Mouse (Mus musculus): ENCODE measurements at regions not wholly inside any gene's neighbourhood (a gene's known extent, or its start where the extent isn't known, plus 50 kb on each side); places are given as distances from the start of the nearest gene placed in this dataset.

DNA sequence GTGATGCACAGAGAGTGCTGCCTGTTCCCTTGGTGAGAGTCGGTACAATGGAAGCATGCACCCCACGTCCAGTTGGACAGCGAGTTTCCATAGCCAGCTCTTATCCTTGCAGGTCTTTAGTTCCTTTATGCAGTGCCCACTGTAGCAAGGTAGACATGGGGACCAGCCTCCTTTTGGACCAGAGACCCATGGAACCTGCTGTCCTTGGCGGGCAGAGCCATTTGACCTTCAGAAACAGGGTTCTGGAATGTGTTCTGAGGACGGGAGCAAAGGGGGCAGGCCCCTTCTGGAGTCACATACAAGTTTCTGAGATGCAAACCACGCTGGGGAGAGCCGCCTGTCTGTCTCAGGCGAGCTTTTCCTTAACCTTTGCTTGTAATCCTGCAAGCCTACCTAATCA lies 188.1 kb downstream of the Emx2 start:
- DNase-seq (ENCODE audit: low spot score in 2 of 2): no peak

DNA sequence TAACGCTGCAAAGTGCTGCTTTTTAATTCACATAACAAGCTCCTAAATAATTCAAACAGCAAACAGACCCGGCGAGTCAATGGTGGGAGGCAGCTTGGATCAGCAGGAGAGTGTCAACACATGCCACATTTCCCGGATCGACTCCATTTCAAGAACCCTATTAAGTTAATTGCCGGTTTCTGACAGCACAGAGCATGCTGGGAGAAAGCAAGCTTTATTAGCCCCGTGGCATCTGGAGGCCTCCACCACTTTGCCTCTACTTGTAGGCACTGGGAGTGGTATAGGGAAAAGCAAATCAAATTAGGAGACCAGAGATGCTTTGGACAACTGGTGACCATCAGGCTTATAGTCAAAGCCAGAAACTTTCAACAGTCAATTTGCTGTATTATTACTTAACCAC lies 188.5 kb downstream of the Emx2 start:
- DNase-seq (ENCODE audit: low spot score in 2 of 2): no peak

DNA sequence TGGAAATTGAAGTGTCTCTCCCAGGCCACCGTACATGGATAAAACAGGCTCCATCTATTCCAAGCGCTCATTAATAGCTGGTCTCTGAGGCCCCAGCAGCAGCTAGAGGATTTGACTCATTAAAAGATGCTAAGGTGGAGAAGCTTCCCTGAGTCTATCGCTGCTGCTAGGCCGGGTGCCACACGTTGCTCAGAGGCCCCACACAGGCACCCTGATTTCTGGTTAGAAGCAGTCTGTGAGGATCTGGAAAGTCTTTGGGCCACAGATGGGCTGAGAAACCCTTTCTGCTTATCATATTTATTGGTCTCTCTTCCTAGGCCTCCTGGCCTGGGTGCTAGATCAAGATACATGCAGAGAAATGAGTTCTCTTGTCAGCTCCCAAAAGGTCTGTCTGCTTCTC lies 191.2 kb downstream of the Emx2 start:
- no peak for DNase-seq (ENCODE audit: low spot score in 2 of 2)

DNA sequence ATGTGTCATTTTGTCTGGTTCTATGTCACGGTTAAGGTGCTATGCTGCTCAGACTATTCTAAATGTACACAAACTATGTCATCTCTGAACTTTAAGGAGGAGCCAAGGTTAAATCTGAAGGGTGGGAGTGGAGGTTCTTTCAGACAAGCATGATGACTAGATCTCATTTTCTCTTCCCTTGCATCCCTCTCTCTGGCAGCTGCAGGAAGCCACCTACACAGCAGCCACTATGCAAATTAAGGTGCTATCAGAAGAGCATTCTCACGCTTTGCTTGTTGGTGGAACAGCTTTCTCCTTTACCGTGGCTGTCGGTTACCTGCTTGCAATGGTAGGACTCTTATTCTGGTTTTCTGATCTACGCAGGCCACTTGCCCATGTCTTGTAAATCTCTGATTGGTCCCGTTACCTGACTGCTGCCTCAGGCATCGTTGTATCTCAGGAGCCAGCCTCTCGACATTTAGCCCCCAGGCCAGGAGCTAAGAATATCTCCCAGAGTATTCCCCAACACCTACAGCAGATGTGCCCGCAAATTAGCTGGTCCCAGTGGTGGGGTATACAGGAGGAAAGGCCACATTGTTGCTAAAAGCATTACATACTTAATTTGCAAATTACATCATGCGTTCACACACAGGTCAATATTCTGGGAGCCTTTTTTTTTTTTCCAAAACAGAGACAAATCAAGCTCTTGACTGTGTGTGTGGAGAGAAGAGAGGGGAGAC lies 192.6 kb downstream of the Emx2 start:
- peak; percentile 11 to 20 for DNase-seq (ENCODE audit: low spot score in 2 of 2)

DNA sequence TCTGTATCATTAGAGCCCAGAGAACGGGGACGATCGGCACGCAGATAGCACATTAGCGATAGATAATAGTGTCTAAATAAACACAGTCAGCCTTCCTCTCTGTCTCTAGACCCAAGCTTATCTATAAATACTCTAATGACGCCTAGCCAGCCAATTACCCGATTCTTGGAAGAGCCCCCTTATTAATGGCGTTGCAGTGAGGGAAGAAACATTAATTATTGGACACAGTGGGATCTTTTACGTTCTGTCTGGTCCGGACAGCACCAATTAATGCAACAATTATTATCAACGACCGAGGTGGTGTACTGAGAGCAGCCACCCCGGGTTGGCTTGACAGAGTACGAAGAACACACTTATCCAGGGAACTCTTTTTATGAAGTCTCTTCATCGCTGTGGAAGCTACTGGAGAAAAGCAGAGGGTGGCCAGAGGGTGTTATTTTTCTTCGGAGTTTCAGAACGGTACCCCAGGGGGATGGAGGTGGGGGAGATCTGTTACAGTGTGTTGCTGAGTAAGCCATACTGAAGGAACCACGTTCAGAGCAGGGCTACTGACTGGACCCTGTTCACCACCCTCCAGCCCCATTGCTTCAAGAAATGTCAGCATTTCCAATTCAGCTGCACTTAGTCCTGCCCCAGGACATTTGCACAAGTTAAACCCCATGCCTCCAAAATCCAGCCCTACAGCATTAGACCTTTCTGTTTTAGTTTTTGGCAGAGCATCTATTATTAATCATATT lies 195.6 kb downstream of the Emx2 start:
- DNase-seq (ENCODE audit: low spot score in 2 of 2): no peak

DNA sequence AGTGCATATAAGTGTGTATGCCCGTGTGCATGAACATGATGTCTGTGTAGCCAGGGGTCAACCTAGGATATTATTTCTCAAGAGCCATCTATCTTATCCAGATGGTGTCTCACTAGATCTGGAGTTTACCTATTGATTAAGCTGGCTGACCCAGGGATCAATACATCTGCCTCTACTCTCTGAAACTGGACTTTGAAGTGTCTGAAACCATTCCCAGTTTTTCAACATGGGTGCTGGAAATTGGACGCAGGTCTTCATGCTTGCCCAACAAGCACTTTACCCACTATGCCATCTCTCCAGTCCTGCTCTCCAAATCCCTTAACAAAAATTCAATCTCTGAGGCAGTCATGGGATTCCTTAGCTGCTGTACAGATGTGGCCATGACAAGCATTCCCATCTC lies 197.1 kb downstream of the Emx2 start:
- DNase-seq (ENCODE audit: low spot score in 2 of 2): no peak

DNA sequence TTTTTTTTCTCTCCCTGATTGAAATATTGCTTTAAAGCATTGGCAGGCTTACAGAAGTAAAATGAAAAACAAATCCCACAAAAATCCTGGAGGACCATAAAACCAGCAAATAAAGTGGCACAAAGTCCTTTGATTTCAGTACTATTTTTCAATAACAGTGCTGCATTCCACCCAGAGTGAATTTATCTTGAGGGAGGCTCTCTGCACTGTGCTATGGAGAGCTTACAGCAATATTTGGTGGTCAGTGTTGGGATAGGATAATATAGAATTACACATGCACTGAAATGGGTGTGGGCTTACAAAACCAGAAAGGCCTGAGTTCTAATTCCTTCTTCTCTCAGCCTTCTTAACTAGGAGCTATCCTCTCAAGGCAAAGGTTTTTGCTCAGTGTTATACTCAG lies 211.6 kb downstream of the Emx2 start:
- DNase-seq (ENCODE audit: low spot score in 2 of 2): no peak

DNA sequence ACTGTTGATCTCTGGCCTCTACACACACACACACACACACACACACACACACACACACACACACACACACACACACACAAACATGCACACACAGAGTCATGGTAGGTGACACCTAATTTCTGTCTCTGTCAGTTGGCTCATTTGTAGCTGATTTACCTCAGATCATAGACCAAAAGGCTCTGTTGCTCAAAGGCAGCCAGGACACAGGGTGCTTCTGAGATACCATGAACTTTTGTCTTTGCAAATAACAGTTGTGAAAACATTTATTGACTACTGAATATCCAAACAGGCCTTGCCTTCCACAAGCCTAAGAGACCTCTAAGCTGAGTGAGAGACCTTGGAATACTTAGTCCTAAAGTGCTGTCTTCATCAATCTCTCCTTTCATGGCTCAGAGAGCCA lies 215.4 kb downstream of the Emx2 start:
- no peak for DNase-seq (ENCODE audit: low spot score in 2 of 2)

DNA sequence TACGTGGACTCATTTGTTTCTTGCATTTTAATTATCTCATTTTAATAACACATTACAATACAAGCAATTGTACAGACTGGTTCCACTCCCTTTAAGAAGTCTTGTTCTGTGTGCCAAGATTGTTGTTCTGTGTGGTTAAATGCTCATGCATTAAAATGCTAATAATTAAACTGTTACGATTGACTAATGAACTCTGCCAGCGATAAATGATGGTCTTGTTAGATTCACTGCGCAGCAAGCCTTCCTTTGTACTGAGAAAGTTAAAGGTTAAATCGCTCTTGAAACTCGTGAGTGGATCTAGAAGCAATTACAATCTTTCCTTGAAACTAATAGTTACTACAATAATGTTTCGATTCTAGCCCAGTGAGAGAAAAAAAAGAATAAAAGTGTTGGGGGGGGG lies 221.0 kb downstream of the Emx2 start:
- no peak for DNase-seq (ENCODE audit: low spot score in 2 of 2)

DNA sequence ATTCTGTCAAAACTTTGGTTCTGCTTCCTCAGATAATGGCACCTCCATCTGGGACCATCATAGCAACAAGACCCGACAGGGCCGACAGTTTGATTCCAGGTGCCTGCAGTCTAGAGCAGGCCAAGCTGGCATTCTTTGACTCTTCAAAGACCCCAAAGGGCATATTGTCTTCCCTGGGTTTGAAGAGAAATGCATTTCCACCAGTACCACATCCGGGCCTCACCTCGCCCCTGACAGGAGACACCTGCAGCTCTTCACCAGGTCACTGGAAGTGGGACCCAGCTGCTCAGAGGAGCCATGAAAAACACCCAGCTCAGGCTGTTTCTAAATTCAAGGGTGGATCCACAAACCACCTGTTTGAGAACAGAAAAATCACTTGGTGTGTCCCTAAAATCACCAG lies 222.2 kb downstream of the Emx2 start:
- no peak for DNase-seq (ENCODE audit: low spot score in 2 of 2)

DNA sequence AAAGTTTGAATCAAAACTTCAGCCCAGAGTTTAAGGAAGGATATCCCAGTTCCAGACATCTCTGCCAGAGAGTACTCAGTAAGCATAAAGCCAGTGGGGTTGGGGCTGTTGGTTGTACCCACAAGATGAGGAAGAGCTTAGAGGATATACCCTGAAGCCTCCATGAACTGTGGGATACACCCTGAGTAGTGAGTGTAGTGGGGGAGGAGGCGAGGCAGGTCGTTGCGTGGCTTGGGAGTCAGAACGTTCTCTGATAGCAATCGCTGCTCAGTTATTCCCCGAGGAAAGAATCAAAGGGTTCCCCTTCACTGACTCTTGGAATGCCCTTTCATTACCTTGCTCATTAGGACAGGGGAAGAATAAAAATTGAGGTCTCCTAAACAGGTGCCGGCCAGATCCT lies 226.1 kb downstream of the Emx2 start:
- DNase-seq (ENCODE audit: low spot score in 2 of 2): no peak

DNA sequence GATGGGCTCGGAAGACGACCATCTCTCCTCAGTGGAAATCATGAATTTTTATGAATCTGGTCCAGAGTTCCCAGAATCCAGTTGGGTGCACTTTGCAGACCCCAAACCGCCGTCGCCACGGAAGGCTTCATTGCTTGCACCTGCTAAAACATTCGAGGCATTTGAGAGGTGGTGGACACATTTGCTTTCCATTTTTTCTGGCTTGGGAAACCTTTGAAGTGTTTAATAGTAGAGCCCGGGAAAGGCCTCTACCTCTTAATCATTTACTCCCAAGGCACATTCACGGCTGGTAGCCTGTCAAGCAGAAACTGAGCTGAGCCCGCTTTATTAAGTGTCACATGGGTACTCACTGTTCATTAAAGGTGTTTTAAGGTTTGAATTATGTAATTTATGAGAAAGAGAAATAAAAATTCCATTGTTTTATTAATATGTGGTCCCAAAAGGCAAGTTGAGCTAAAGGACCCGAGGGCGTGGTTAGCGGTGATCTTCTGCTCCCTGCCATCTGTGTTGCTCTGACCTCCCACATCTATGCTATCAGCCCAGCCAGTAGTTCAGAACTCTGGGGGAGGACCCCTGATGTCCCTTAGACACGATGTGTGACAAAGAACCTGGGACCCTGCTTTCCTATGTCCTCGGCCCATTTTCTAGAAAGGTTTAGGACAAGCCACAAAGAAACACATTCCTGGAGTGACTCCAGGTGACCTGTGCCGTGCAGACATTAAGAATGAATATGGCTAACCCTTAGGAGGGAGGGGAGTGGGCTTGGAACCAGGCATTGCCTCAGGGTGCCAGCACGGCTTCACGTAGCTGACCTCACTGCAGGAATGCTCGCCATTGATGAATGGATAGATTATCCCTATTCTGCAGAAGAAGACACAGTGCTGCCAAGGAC lies 227.9 kb downstream of the Emx2 start:
- DNase-seq (ENCODE audit: low spot score in 2 of 2): no peak

DNA sequence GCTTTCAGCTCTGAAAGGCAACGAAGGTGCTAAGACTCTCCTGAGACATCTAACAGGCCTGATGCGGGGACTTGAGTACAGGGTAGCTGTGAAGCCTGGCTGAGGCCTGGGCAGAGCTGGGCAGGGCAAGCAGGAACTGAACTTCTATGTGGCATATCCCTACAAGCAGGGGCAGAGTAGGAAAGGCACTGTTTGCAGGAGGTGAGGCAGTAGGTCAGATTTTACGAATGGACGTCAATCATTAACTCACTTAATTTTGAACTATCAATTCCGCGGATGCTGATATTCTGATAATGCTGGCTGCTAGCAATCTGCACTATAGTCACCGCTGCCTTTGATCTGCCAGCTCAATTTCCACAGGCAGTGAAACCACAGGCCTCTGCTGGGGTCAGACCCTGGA lies 229.0 kb downstream of the Emx2 start:
- no peak for DNase-seq (ENCODE audit: low spot score in 2 of 2)

DNA sequence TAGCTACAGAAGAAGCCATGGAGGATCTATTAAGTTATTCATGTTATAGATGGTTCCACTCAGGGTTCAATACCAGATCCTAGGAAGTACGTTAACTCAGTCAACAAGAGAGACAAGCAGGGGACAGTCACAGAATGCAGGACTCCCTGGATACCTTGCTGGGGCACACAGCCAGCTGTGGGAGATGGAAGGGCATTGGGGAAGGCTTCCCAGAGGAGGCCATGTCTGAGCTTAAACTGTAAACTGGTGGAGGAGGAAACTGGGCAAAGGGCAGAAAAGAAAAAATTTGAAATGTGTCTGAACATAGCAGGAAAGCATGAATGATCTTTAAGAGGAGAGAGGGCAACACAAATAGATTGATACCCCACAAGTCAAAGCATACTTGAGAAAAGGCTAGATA lies 229.5 kb downstream of the Emx2 start:
- DNase-seq (ENCODE audit: low spot score in 2 of 2): no peak

DNA sequence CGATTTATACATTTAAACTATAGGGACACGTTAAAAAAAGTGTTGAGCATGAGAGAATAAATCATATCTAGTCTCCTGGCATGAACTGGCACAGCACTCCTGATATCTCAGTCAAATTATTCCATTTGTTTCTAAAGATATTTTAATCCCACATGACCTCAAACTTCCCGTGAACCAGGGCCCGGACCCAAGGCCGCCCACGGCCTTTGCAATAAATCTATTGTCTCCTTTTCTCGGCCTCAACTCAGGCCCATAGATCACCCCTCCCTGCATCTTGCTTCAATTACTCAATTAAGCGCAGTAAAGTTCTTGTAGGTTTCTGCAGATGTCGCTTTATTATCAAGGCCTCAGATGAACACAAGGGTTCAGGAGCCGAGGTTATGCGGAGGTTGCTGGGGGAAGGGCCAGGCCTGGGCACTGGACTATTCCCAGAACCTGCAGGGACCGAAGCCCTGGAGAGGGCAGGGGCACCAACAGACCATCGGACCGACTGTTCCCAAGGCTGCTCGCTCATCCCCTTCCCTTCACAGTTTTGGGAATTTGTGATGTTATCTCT lies 233.4 kb downstream of the Emx2 start:
- no peak for DNase-seq (ENCODE audit: low spot score in 2 of 2)

DNA sequence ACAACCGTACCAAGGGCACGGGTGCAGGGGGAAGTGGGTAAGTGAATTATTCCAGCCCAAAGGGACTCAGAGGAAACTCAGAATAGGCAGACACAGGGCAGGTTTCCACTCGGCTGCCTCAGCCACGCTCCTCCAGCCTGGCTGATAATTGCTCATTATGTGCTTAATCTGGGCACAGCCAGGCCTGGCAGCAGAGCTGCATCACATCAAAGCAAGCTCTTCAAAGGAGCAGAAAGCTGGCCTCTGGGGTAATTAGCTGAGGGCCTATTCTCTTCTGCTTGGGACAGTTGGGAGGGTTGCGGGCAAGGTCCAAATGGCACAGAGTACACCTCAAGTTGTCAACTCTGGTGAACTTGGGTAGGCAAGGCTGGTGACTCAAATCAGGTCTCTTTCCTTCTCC lies 239.5 kb downstream of the Emx2 start:
- peak; percentile 19 to 50 for DNase-seq (ENCODE audit: low spot score in 2 of 2)

DNA sequence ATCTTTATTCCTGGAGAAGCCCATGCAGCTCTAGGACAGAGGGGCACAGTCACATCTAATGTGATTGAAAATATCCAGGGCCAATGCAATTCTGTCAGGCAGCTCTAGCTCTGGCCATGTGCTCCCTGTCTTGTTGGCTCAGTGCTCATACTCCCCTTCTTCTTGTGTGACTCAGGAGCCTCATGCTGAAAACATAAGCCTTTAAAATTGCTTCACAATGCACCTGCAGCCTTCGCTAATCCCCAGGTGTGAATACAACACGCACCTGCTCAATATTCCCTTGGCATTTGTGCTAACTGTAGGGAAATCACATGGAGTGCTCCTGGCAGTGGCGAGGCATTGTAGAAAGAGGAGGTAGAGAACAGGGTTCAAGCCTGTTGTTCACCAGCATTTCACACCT lies 242.0 kb downstream of the Emx2 start:
- no peak for DNase-seq (ENCODE audit: low spot score in 2 of 2)

DNA sequence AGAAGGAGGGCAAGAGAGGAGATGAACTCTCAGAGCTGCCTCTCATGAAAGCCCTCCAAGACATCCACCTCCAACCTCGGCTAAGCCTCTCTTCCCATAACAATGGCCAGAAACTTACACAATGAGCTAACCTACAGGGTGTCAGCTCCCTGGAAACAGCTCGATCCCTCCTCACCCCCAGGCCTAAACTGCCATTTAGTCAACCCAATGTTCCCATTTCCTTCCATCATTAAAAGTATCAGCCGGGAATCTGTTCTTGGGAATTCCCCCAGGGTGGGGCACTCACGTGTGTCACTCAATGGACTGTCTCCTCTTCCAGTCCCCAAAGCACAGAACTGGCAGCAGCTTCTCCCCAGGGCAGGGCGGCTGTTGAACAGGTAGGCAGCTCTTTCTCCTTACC lies 236.3 kb downstream of the Rab11fip2 start:
- no peak for DNase-seq (ENCODE audit: low spot score in 2 of 2)

DNA sequence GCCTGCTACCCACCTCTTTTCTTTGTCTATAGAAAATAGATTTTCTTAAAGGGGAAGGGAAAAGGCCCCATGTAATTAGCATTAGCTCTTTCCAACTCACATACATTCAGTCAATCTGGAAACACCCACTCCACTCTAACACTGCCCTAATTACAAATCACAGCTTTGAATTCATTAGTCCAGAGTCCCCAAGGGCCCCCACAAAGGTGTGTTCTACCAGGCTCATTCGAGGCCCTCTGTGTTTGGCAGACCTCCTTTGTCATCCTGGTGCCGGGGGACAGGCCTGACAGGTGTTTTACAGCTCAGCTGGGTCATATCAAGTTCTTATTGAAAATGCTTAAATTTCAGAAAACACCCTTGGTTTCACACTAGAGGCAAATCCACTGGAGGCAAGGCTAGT lies 234.3 kb downstream of the Rab11fip2 start:
- no peak for DNase-seq (ENCODE audit: low spot score in 2 of 2)

DNA sequence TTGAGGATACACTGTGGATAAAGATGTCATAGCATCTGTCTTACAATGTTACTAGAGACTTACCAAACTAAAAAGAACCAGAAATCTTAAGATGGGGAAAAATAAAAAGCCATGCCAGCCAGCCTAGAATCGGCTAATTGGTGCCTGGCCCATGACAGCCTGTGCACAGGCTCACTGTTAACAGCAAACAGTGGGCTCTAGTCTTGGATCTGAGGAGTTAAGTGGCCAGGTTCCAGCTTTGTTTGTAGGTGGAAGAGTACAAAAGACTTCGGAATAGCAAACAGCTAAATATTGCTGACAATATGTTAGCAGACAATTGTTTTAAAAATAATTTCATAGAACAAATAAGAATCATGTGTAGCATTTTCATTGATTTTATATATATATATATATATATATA lies 228.4 kb downstream of the Rab11fip2 start:
- DNase-seq (ENCODE audit: low spot score in 2 of 2): no peak

DNA sequence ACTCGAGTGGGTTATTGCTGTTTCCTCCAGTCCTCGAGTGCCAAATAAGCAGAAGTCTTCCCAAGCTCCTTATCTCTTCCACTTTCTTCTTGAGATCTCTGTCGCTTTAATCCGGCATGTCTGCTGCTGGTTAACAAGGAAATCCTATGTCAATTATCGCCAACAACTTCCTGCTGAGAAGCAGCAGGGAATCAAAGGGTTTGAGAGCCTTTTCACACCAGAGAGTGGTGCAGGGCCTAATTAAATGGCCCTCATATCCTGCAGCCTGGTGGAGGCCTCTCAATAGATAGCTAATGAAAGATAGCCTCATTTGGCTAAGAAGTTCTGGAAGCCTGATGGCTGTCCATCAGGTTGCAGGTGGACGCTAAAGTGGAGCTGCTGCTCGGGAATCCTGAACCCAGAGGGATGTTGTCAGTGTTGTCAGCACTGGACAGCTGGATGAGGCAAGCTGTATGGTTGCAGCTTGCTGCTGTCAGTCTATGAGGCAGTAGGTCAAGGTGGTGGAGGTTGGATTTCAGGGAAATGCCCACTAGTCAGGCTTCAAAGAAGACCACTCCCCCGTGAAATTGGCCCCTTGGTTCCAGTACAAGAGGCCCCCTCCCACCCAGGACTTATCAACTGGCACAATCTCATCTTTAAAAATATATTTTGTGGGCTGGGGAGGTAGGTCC lies 225.5 kb downstream of the Rab11fip2 start:
- DNase-seq (ENCODE audit: low spot score in 2 of 2): no peak

DNA sequence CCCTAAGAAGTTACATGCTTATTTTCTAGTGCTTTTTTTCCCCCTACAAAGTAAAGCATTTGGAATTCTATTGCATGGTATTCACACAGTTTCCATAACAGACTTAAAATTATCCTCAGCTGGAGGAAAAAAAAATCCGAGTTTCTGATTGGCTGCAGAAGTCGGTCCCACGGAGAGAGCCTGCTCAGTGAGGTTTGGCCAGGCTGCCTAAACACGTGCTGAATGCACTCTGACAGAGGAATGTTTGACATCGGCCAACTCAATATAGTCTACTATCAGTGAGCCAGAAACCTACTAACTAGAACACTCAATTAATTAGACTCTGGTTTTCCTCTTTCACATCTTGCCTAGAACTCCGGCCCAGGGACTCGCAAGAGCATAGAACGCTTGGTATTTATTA lies 204.9 kb downstream of the Rab11fip2 start:
- peak in 1 of 2 experiments; percentile 3 for DNase-seq (ENCODE audit: low spot score in 2 of 2)
